Mouse (Mus musculus) lung, postnatal 10 days (tissue): ENCODE data around the gene Tsen15.
"Not testable (repeated sequence)": the region's sequence is repeated elsewhere in the genome, so short reads cannot be mapped to it uniquely, and the experiment has no call there.

ENCODE experiments used
- DNase-seq: peaks from one replicate; pipeline ENCODE4 v3.0.0; 2021

Gene Tsen15

GRCm38 (mm10) chr1:152385693-152386092 lies 795 bp downstream of the Tsen15 start:
- not testable (repeated sequence) for DNase-seq

- no peak for DNase-seq
Measured at GRCm38 (mm10) chr1:152384589-152384988, 1.9 kb downstream of the Tsen15 start.

- DNase-seq, result no peak
Measured at GRCm38 (mm10) chr1:152378311-152378710, 8.2 kb downstream of the Tsen15 start.

GRCm38 (mm10) chr1:152369139-152369538 lies 17.3 kb downstream of the Tsen15 start:
- peak; percentile 82 for DNase-seq

GRCm38 (mm10) chr1:152368311-152369088 lies 18.0 kb downstream of the Tsen15 start:
- DNase-seq, result peak; percentile 38

- DNase-seq, result peak; percentile 68
Measured at GRCm38 (mm10) chr1:152356721-152357120, 29.8 kb downstream of the Tsen15 start.

GRCm38 (mm10) chr1:152347946-152348345 lies 38.5 kb downstream of the Tsen15 start:
- no peak for DNase-seq

- no peak for DNase-seq
Measured at GRCm38 (mm10) chr1:152324024-152324423, 62.5 kb downstream of the Tsen15 start.
